Mouse (Mus musculus): ENCODE results near the gene Znhit3.

Gene Znhit3

GRCm38 (mm10) chr11:84873042-84873833 is 42.9 kb downstream of the Znhit3 start:
- no peak for DNase-seq

- DNase-seq: no peak
These were observed 44.6 kb downstream of the Znhit3 start for GRCm38 (mm10) chr11:84871548-84872069.

GRCm38 (mm10) chr11:84871046-84871445 is 45.1 kb downstream of the Znhit3 start:
- DNase-seq: no peak

- peak; percentile 88 to 92 for DNase-seq
These were observed 45.7 kb downstream of the Znhit3 start, which contains the start of gene Ggnbp2 for GRCm38 (mm10) chr11:84870337-84871043. Gene Ggnbp2 (minus strand): TSS chr11:84870817.

- peak; percentile 86 to 88 for DNase-seq
These were observed 46.5 kb downstream of the Znhit3 start for GRCm38 (mm10) chr11:84869537-84870232.

GRCm38 (mm10) chr11:84868786-84869259 is 47.3 kb downstream of the Znhit3 start:
- no peak for DNase-seq

- no peak for DNase-seq
These were observed 48.6 kb downstream of the Znhit3 start for GRCm38 (mm10) chr11:84867586-84867985.

- DNase-seq: no peak
These were observed 50.9 kb downstream of the Znhit3 start for GRCm38 (mm10) chr11:84865268-84865667.
